Mouse (Mus musculus) left cerebral cortex, postnatal 4 days (tissue): ENCODE data around the gene Abca2. TPM values are rescaled to one million over a fixed set of nuclear protein-coding genes. Genes with fewer than 3 reads are reported as not detected.

Experiments used
- DNase-seq: peaks from one replicate; pipeline ENCODE4 v3.0.0-alpha.2; 2022
- intact Hi-C: fragments of 180-260 bp; cut with DNase I; formaldehyde crosslinking; loops from one replicate; pipeline ENCODE4 v1.15.1; 2025
- microRNA-seq: library from miRNA; unstranded; fragments of <30 nt; microRNA quantifications from one replicate; pipeline ENCODE4 v1.2.0, GENCODE M21; 2022
- total RNA-seq, 2 experiments: library from RNA; stranded (reverse); gene quantifications; 2 replicates each; pipeline ENCODE4 v1.2.3; 2021

Abca2 gene
- total RNA-seq, 2 experiments from 2014 or later: 78.4 to 99.2 TPM

DNA sequence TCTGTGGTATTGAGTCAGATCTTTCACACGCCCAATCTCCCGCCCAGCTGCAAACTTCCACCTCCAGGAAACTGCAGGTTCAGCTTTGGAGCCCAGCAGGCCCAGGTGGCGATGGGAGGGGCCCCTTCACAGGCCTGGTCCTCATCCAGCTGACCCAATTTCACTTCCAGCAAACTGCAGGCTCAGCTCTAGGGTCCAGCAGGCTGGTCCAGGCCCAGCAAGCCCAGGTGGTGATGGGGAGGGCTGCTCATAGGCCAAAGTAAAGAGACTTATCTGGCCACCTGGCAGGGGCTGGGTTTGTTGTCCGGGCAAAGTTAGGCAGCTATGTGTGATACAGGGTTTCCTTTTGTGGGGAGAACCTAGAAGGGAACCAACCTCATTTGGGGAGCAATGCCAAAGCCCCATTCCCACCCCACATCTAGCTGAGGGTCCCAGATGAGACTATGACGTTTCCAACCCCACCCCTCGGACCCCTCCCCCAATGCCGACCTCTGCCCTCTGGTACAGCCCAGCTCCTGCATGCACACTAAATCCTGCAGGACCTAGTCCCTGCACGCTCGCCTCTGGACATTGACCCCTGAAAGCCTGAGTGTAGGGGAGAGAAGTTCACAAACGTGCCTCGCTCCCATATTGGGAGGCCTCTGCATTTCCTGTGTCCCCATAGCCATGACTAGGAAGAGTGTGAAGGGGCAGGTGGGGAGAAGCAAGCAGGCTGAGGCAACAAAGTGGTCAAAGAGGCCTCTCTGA, 56.6 kb downstream of the Abca2 start:
- intact Hi-C loops: no loop called here
- DNase-seq: peak; percentile 59

DNA sequence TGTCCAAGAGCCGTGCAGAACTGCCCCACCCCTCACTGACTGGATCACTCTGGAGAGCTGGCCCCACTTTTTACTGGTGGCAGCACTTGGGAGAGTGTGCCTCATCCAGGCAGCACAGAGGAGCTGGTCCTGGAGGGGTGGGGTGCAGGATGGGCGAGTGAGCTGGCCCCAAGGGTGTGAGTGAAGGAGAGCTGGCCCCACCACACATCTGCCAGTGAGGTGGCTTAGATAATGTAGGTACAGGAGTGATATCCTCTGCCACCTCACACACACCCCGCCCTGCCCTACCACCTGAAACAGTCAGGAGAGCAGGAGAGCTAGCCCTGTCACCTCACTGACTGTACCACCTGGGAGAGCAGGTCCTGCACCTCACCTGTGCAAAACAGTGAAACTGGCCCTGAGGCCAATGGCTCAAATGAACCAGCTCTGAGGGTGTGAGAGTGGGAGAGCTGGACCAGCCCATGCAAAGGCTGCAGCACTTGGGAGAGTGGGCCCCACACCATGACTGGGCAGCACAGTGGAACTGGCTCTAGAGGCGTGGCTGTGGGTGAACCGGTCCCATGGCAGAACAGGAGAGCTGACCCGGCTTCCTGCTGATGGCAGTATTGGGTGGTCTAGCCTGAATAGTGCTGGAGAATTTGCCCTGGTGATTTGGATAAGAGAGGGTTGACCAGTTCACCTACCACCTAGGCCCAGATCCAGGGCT, 59.6 kb downstream of the Abca2 start:
- no peak for DNase-seq
- intact Hi-C loops: no loop called here

DNA sequence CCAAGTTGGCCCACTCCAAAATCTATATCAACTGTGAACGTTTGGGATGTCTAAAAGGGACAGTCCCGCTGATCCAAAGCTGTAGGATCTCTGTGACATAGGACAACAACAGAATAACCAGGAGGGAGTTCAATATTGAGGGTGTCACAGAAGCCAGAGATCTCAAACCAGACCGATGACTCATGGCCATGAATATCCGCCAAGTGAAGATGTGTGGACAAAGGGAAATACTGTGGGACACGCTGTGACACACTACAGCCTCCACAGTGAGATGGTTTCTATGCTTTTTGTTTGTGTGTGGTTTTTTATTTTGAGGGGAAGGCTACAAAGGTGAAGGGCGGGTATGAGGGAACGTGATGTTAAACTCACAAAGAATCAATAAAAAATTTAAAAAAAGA, 60.2 kb downstream of the Abca2 start:
- DNase-seq: no peak
- intact Hi-C loops: no loop called here

DNA sequence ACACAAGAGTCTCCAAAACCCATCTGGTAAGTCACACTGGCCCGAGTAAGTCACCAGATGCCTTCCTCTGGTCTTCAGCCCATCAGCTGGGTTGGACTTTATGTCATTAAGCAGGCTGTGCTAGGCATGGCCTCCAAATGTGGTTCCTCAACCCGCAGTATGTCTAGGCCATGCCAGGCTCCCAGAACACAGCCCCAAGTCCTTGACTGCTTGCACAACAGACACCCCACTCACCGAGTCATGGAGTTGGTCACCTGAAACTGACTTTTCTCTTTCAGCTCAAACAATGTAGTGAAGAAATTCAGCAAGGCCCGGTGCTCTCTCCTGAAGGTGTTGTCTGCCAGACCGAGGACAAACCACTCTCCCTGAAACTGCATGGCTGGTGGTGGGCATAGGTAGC, 64.5 kb downstream of the Abca2 start:
- no peak for DNase-seq
- intact Hi-C loops: no loop called here

DNA sequence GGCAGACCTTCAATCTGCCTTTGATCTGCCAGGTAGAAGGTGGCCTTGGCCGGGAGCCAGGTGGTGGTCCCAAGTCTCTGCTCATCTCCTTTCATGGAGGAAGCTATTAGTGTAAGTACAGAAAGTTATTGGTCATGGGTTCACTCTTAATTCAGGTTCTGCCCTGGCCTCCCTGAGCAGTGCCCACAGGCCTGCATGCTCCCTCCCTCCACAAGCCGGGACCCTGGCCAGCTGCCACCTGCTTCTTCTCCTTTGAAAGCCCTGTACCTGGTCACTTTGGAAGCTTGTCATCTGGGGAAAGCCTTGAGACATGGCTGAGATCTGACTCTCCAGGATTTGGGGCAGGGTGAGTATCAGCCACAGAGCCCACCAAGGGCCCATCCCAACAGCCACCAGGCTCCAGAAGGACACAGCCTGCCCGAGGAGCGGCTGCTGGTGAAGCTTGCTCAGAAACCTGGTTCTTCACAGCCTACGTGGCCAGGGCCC, 65.0 kb downstream of the Abca2 start, which contains the start of gene Lcn12:
TSS of gene Lcn12 (minus strand) at position 436 of the 486 bp plus-strand sequence.
- intact Hi-C loops: no loop called here
- DNase-seq: no peak

DNA sequence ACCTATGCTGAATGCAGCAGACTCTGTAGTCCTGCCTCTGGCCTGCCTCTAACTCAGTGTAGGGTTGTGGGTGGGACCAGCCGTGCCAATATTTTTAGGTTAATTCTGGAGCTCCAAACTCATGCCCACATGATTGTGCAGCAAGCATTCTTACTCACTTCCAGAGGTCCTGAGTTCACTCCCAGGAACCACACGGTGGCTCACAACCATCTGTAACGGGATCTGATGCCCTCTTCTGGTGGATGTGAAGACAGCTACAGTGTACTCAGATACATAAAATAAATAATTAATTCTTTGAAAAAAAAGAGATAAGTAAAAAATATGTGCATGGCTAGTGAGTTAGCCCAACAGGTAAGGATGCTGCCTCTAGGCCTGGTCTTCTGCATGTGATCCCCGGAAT, 68.0 kb downstream of the Abca2 start:
- intact Hi-C loops: no loop called here
- no peak for DNase-seq

Small RNA genes within 50 kb of the gene (microRNA-seq; reads per million reads assigned to microRNA genes)
- gene Mir3087: 8.4 reads per million, percentile 22 among the genes with 10 or more reads in this experiment

Other genes with a start within 250 kb of the Abca2 start
- 10 to 100 TPM; 32.5 to 35.0 TPM for gene Nrarp, start 247.9 kb upstream of the Abca2 start, total RNA-seq
- gene Tor4a, start 231.8 kb upstream of the Abca2 start, total RNA-seq: 1 to 10 TPM; 1.4 to 1.8 TPM
- 10 to 100 TPM; 62.6 to 65.1 TPM for gene Nelfb, start 217.2 kb upstream of the Abca2 start, total RNA-seq
- gene Stpg3, start 214.1 kb upstream of the Abca2 start, total RNA-seq: not detected
- gene Fam166a, start 210.0 kb upstream of the Abca2 start, total RNA-seq: not detected
- 100 to 1,000 TPM; 324 to 351 TPM for gene Tubb4b, start 204.0 kb upstream of the Abca2 start, total RNA-seq
- gene Slc34a3, start 194.3 kb upstream of the Abca2 start, total RNA-seq: not detected
- not detected for gene Rnf224, start 191.9 kb upstream of the Abca2 start, total RNA-seq
- gene Rnf208, start 186.4 kb upstream of the Abca2 start, total RNA-seq: 100 to 1,000 TPM; 169 to 189 TPM
- gene Cysrt1, start 186.3 kb upstream of the Abca2 start, total RNA-seq: not detected
- 1 to 10 TPM; 2.4 to 7.7 TPM for gene AL732309.1, start 181.8 kb upstream of the Abca2 start, total RNA-seq
- gene Tmem203, start 173.3 kb upstream of the Abca2 start, total RNA-seq: 10 to 100 TPM; 26.4 to 26.8 TPM
- gene Tprn, start 166.1 kb upstream of the Abca2 start, total RNA-seq: 10 to 100 TPM; 15.4 to 16.2 TPM
- gene Ssna1, start 156.3 kb upstream of the Abca2 start, total RNA-seq: 10 to 100 TPM; 72.3 to 75.7 TPM
- gene Anapc2, start 156.2 kb upstream of the Abca2 start, total RNA-seq: 100 to 1,000 TPM; 108 to 121 TPM
- not detected for gene Tmem210, start 140.6 kb upstream of the Abca2 start, total RNA-seq
- gene Lrrc26, start 138.8 kb upstream of the Abca2 start, total RNA-seq: not detected
- gene Grin1, start 109.5 kb upstream of the Abca2 start, total RNA-seq: 100 to 1,000 TPM; 163 to 186 TPM
- 10 to 100 TPM; 51.0 to 61.3 TPM for gene Man1b1, start 96.4 kb upstream of the Abca2 start, total RNA-seq
- 10 to 100 TPM; 23.0 to 27.3 TPM for gene Dpp7, start 72.3 kb upstream of the Abca2 start, total RNA-seq
- 1 to 10 TPM; 6.5 to 7.3 TPM for gene Uap1l1, start 63.0 kb upstream of the Abca2 start, total RNA-seq
- 10 to 100 TPM; 11.7 to 11.8 TPM for gene Sapcd2, start 56.4 kb upstream of the Abca2 start, total RNA-seq
- gene Entpd2, start 32.8 kb upstream of the Abca2 start, total RNA-seq: 1 to 10 TPM; 6.8 to 7.2 TPM
- 100 to 1,000 TPM; 478 to 490 TPM for gene Npdc1, start 29.4 kb upstream of the Abca2 start, total RNA-seq
- gene Fut7, start 5.4 kb upstream of the Abca2 start, total RNA-seq: under 1 TPM in 1 of 2 experiments, not detected in 1; 0.16 TPM
- under 1 TPM in 1 of 2 experiments, not detected in 1; 0.52 TPM for gene Clic3, start 28.1 kb downstream of the Abca2 start, total RNA-seq
- 10 to 100 TPM; 83.1 to 92.4 TPM for gene Paxx, start 32.4 kb downstream of the Abca2 start, total RNA-seq
- gene Ptgds, start 41.3 kb downstream of the Abca2 start, total RNA-seq: 100 to 1,000 TPM; 665 to 881 TPM
- gene Lcn12, start 65.2 kb downstream of the Abca2 start, total RNA-seq: not detected
- gene Fbxw5, start 72.0 kb downstream of the Abca2 start, total RNA-seq: 100 to 1,000 TPM; 117 TPM
- 1 to 10 TPM in 1 of 2 experiments, under 1 TPM in 1; 0.98 to 1.3 TPM for gene C8g, start 73.0 kb downstream of the Abca2 start, total RNA-seq
- 1 to 10 TPM; 7.5 to 8.6 TPM for gene Traf2, start 118.2 kb downstream of the Abca2 start, total RNA-seq
- 100 to 1,000 TPM; 154 to 155 TPM for gene Edf1, start 129.1 kb downstream of the Abca2 start, total RNA-seq
- gene Mamdc4, start 146.1 kb downstream of the Abca2 start, total RNA-seq: 1 to 10 TPM; 1.8 to 2.9 TPM
- gene Phpt1, start 146.5 kb downstream of the Abca2 start, total RNA-seq: 10 to 100 TPM; 77.1 to 79.5 TPM
- gene Ajm1, start 153.1 kb downstream of the Abca2 start, total RNA-seq: 10 to 100 TPM; 49.0 to 59.4 TPM
- 10 to 100 TPM; 85.9 to 87.1 TPM for gene Rabl6, start 179.8 kb downstream of the Abca2 start, total RNA-seq
- not detected for gene Ccdc183, start 189.0 kb downstream of the Abca2 start, total RNA-seq
- 10 to 100 TPM; 21.7 to 27.1 TPM for gene Tmem141, start 193.3 kb downstream of the Abca2 start, total RNA-seq
- 1 to 10 TPM; 1.0 to 1.6 TPM for gene Fcna, start 199.3 kb downstream of the Abca2 start, total RNA-seq
- gene Lcn8, start 224.4 kb downstream of the Abca2 start, total RNA-seq: not detected
- not detected for gene Lcn5, start 229.2 kb downstream of the Abca2 start, total RNA-seq
- not detected for gene Lcn6, start 248.1 kb downstream of the Abca2 start, total RNA-seq